Mouse (Mus musculus) liver, adult 2 months (tissue): ENCODE measurements around the gene Xrcc3.

Source experiments
- CTCF ChIP-seq: fragments of 200-500 bp; IDR thresholded peaks from 2 replicates; pipeline ENCODE4 v1.5.1; 2011; ENCODE audit warnings: low read depth, low read length, control low read depth
- POLR2A ChIP-seq: fragments of 200-500 bp; IDR thresholded peaks from 2 replicates; pipeline ENCODE4 v1.6.1; 2011; ENCODE audit warnings: low read length, control low read depth; ENCODE audit not compliant: insufficient read depth; ENCODE audit errors: extremely low read depth

DNA sequence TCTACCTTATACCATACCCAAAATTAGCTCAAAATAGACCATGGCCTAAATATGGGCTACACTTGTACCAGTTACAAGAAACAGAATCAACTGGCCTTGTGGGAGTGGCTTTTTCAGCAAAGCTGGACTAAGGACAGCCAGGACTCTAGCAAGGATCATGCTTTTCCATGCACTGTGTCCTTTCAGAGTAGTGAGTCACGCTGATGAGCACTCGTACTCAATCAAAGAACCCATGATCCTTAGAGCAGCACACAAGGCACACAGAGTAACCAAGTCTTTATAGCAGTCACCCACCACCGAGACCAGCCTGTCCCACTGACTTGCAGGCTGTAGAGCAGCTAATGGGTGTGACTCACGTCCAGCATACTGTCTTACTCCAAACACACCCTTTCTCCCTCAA, 39.9 kb upstream of the Xrcc3 start:
- no peak for TF ChIP-seq CTCF
- no peak for TF ChIP-seq POLR2A
